Mouse (Mus musculus) large intestine, adult 2 months (tissue): ENCODE results near the gene Fam107a. TPM values are rescaled to one million over a fixed set of nuclear protein-coding genes. Genes with fewer than 3 reads are reported as not detected.
"Not testable (repeated sequence)": the region's sequence is repeated elsewhere in the genome, so short reads cannot be mapped to it uniquely, and the experiment has no call there.

Experiments
- DNase-seq: peaks from one replicate; pipeline ENCODE4 v3.0.0-alpha.2; 2012; ENCODE audit warnings: low read depth, low spot score
- WGBS: fragments of 180-500 bp; shearing (Covaris S2); methylation state at CpG from one replicate; pipeline ENCODE4 v1.1.7; 2018; 5-methylcytosine and 5-hydroxymethylcytosine counted together
- polyA plus RNA-seq: library from polyadenylated mRNA; depleted of rRNA; stranded (reverse); fragments of >200 nt; gene quantifications from 2 replicates; pipeline ENCODE4 v1.2.3, GENCODE M21; 2012

Gene Fam107a
- polyA plus RNA-seq, 1 experiment = 0.58 TPM

DNA sequence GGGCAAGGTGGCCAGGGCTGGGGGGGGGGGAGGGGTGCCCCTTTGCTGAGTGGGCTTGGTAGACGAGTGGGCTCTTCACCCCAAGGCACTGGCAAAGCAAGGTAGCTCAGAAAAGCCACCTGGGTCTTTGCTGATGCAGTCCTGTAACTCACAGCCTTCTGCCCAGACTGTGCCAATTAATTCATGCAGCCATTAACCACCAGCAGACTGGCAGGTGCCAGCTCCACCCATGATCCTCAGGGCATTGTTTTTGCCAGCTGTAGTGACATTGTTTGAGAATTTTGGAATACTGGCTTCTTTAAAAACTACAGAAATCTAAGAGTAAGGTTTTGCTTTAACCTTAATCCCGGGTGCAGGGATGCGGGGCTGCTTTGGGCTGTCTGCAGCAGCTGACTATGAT, 2.7 kb upstream of the Fam107a start:
- DNase-seq = no peak
- WGBS = 75% methylated on average over 3 of the region's 3 CpGs

GRCm38 (mm10) chr14:8316366-8317193, 1.2 kb downstream of the Fam107a start:
- 6% methylated on average over 23 of the region's 23 CpGs for WGBS
- DNase-seq = no peak

GRCm38 (mm10) chr14:8315169-8315568, 2.7 kb downstream of the Fam107a start:
- 82% methylated on average over 6 of the region's 6 CpGs for WGBS
- DNase-seq = no peak

GRCm38 (mm10) chr14:8314536-8314935, 3.3 kb downstream of the Fam107a start:
- DNase-seq = no peak

GRCm38 (mm10) chr14:8313877-8314276, 3.9 kb downstream of the Fam107a start:
- 52% methylated on average over 7 of the region's 7 CpGs for WGBS
- DNase-seq = no peak

More at GRCm38 (mm10) chr14:8314536-8314935, 3.3 kb downstream of the Fam107a start:
- 9% methylated on average over 3 of the region's 3 CpGs for WGBS

DNA sequence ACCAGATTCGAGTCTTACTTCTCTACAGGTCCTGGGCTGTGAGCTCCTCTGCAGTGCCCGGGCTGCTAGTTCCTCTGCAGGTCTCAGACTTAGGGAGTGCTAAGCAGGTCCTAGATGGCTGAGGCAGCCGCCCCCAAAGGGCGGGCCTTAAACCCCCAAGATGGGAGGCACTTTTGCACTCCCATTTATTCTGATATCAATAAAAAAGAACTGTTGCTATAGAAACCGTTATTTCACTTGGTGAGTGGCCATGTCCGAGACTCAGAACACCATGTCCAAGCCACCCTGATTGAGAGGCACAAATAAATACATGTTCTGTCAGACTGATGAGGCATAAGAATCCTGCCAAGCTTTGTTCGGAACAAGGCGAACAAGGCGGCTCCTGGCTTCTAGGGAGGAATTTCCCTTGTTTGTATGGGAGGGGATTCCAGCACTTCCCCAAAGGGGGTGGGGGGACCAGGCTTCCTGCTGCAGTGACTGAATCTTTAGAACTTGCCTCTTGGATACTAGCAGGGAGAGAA, 8.1 kb downstream of the Fam107a start:
- DNase-seq = no peak
- WGBS = 36% methylated on average over 9 of the region's 9 CpGs

- 72% methylated on average over 3 of the region's 3 CpGs for WGBS
- no peak for DNase-seq
Measured at GRCm38 (mm10) chr14:8308650-8309049, 9.2 kb downstream of the Fam107a start.

DNA sequence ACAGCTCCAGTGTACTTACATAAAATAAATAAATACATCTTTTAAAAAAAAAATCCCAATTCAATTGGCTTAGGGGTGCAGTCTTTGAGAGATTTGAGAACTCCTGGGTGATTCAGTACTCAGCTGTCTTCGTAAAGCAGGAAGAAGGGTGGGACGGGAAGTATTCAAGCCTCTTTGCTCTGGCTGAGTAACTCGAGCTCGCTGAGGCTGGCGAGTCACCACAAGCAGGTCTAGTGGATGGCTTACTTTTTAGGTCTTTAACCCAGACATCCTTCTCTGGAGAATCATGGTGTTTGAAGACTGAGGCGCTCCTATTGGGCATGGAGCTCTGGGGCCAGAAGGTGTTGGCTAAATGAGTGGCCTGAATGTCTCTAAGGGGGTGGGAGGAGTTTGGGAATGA, 10.9 kb downstream of the Fam107a start:
- WGBS = 73% methylated on average over 6 of the region's 6 CpGs
- no peak for DNase-seq

GRCm38 (mm10) chr14:8305014-8305413, 12.8 kb downstream of the Fam107a start:
- WGBS = 58% methylated on average over 3 of the region's 3 CpGs
- no peak for DNase-seq

GRCm38 (mm10) chr14:8304082-8304481, 13.7 kb downstream of the Fam107a start:
- no peak for DNase-seq

- WGBS = 52% methylated on average over 10 of the region's 10 CpGs
- DNase-seq = no peak
Measured at GRCm38 (mm10) chr14:8302687-8303086, 15.1 kb downstream of the Fam107a start.

- 31% methylated on average over 8 of the region's 8 CpGs for WGBS
- DNase-seq = no peak
Measured at GRCm38 (mm10) chr14:8300281-8300680, 17.5 kb downstream of the Fam107a start.

GRCm38 (mm10) chr14:8297889-8298293, 19.9 kb downstream of the Fam107a start:
- DNase-seq = no peak
- 21% methylated on average over 5 of the region's 5 CpGs for WGBS

GRCm38 (mm10) chr14:8294257-8294656, 23.6 kb downstream of the Fam107a start:
- WGBS = 93% methylated on average over 1 of the region's 1 CpGs

DNA sequence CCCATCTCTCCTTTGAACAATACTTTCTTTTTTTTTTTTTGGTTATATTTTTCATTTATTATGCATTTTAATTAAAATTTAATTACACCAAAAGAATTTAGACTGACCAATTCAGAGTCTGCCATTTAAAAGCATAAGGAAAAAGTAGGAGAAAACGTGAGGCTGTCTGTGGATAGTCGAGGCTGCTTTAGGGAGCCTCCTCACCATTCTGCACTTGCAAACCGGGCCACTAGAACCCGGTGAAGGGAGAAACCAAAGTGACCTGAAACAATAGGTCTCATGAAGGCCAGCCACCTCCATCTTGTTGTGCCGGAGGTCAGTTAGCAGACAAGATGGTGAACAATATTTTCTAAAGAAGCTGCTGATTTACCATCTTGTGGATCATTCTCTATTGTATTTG, 31.2 kb downstream of the Fam107a start:
- peak; percentile 18 for DNase-seq
- WGBS = 83% methylated on average over 5 of the region's 5 CpGs

More at GRCm38 (mm10) chr14:8294257-8294656, 23.6 kb downstream of the Fam107a start:
- DNase-seq = no peak

- no peak for DNase-seq
Measured at GRCm38 (mm10) chr14:8283784-8284183, 34.0 kb downstream of the Fam107a start.

- WGBS = 87% methylated on average over 8 of the region's 8 CpGs
- DNase-seq = not testable (repeated sequence)
Measured at GRCm38 (mm10) chr14:8271281-8271680, 46.5 kb downstream of the Fam107a start.

DNA sequence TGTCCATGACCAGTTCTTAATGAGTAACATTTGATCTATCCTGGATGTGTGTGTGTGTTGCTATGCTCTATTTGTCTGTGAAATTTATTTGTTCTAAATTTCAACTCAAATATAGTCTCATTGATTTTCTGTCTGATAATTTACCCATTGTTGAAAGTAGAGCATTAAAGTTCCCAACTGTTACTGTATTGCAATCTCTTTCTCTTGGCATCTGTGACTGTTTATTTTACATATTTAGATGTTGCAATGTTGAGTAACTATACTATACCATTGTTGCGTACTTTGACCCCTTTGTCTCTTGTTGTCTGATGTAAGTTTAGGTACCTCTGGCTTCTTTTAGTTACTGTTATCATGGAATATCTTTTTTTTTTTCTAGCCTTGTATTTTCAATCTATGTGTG, 53.4 kb downstream of the Fam107a start:
- DNase-seq = no peak
- 94% methylated on average over 1 of the region's 1 CpGs for WGBS

GRCm38 (mm10) chr14:8262242-8262641, 55.6 kb downstream of the Fam107a start:
- DNase-seq = no peak
- WGBS = 49% methylated on average over 1 of the region's 1 CpGs

DNA sequence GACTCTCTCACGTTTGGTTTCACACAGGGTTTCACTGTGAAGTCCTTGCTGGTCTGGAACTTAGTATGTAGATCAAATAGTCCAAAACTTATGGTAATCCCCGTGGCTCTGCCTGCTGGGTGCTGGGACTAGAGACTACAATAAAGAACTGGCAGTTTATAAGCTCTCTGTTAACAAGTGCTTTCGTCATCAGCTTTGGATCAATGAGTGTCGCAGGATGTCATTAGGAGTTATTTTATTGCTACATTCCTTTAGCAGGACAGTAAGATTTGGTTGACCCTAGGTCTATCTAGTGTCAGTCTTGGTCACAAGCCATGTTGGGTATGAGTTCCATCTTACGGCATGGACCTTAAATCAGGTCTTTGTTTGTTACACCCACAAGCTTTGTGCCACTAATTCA, 57.6 kb downstream of the Fam107a start:
- 80% methylated on average over 5 of the region's 5 CpGs for WGBS
- no peak for DNase-seq

- DNase-seq = no peak
- 44% methylated on average over 3 of the region's 3 CpGs for WGBS
Measured at GRCm38 (mm10) chr14:8259166-8259565, 58.7 kb downstream of the Fam107a start, which contains the start of gene Acox2. Gene Acox2, minus strand, starts transcription at chr14:8259353.
